Mouse (Mus musculus) hindbrain, embryonic 15.5 days (tissue): ENCODE results near the gene Sox1. TPM values are rescaled to one million over a fixed set of nuclear protein-coding genes. Genes with fewer than 3 reads are reported as not detected.

Experiments used
- ATAC-seq: fragments of 200-750 bp; cut with Nextera tagmentation; 2 replicates; pipeline ENCODE4 v1.8.0; 2017; ENCODE audit warnings: low read depth, moderate number of reproducible peaks, moderate TSS enrichment; ENCODE audit not compliant: low FRiP score
- H3K27ac ChIP-seq: fragments of 300-500 bp; sonication (generic); replicated peaks from 2 replicates; pipeline ENCODE4 v1.5.1; 2015; ENCODE audit warnings: mild to moderate bottlenecking, inconsistent platforms
- H3K27me3 ChIP-seq: fragments of 300-500 bp; sonication (generic); 2 replicates; pipeline ENCODE4 v1.6.1; 2015; ENCODE audit warnings: control low read depth, inconsistent platforms
- H3K36me3 ChIP-seq: fragments of 300-500 bp; sonication (generic); 2 replicates; pipeline ENCODE4 v1.6.1; 2015; ENCODE audit warnings: control low read depth, inconsistent platforms
- H3K4me1 ChIP-seq: fragments of 300-500 bp; sonication (generic); replicated peaks from 2 replicates; pipeline ENCODE4 v1.6.1; 2015; ENCODE audit warnings: control low read depth, inconsistent platforms
- H3K4me2 ChIP-seq: fragments of 300-500 bp; sonication (generic); 2 replicates; pipeline ENCODE4 v1.6.1; 2015; ENCODE audit warnings: moderate library complexity, mild to moderate bottlenecking, inconsistent platforms
- H3K4me3 ChIP-seq: fragments of 300-500 bp; sonication (generic); 2 replicates; pipeline ENCODE4 v1.5.1; 2015; ENCODE audit warnings: mild to moderate bottlenecking, inconsistent platforms
- H3K9ac ChIP-seq: fragments of 300-500 bp; sonication (generic); 2 replicates; pipeline ENCODE4 v1.6.1; 2015; ENCODE audit warnings: inconsistent platforms
- H3K9me3 ChIP-seq: fragments of 300-500 bp; sonication (generic); 2 replicates; pipeline ENCODE4 v1.6.1; 2016; ENCODE audit warnings: control low read depth, inconsistent platforms
- WGBS: fragments of 180-500 bp; shearing (Covaris S2); methylation state at CpG from one replicate; pipeline ENCODE4 v1.1.7; 2015; 5-methylcytosine and 5-hydroxymethylcytosine counted together
- polyA plus RNA-seq: library from polyadenylated mRNA; unstranded; fragments of >200 nt; fragmentation: Nextera tagmentation; extraction: Ambion mirVana; gene quantifications from 2 replicates; pipeline ENCODE4 v1.2.1, GENCODE M21; 2015

Gene Sox1
- polyA plus RNA-seq, 1 experiment from 2014 or later = 1.9 TPM

DNA sequence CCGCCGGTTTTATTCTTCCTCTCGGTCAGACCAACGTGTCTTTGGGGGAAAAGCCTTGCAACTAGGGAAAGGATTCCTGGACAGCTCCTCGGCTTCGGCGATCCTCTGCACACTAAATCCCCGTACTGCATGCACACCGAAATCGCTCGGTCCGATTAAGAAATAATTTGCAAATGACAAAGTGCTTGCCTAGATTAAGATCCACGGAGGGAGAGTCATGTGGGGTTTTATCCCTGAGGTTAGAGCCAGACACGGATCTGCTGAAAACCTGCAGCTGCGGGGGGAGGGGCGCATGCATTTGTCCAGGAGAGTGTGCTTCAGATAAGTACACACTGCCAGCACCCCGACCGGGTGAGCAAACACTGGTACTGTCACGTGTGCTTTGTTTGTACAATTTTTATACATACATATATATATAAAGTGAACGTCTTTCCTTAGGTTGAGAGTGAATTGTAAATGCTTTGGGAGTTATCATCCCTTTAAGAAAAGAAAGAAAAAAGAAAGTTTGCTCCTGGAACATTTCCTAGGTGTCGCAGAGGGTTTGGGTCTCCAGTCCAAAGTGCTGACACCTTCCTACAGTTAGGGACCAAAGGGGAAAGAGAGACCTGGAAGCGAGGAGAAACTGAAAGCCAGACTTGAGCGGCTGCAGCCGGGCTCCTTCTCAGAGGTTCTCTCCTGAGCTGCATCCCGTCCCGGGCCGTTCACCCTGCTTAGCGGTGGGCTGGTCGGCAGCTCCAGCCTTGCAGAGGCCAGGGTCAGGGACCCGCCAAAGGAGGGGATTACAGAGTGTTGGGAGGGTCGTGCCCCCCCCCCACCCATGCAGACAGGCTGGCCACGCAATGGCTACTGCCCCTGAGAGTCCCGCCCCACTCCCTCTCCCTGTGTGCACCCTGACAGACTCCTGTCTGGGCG lies 10.9 kb upstream of the Sox1 start:
- 1% methylated on average over 34 of the region's 34 CpGs for WGBS
- H3K27me3 ChIP-seq = peaks cover 68% of the 10 kb centered on the region
- H3K36me3 ChIP-seq = no peaks in the 10 kb centered on the region
- no peak overlapping the region for H3K9ac ChIP-seq
- H3K4me2 ChIP-seq = peak overlapping the region; percentile 53
- H3K4me1 ChIP-seq = peaks cover 30% of the 10 kb centered on the region
- no peak overlapping the region for H3K27ac ChIP-seq
- no peaks in the 10 kb centered on the region for H3K9me3 ChIP-seq
- H3K4me3 ChIP-seq = peak overlapping the region; percentile 35
- peak; percentile 42; the same call in 1 of the 2 replicates for ATAC-seq

DNA sequence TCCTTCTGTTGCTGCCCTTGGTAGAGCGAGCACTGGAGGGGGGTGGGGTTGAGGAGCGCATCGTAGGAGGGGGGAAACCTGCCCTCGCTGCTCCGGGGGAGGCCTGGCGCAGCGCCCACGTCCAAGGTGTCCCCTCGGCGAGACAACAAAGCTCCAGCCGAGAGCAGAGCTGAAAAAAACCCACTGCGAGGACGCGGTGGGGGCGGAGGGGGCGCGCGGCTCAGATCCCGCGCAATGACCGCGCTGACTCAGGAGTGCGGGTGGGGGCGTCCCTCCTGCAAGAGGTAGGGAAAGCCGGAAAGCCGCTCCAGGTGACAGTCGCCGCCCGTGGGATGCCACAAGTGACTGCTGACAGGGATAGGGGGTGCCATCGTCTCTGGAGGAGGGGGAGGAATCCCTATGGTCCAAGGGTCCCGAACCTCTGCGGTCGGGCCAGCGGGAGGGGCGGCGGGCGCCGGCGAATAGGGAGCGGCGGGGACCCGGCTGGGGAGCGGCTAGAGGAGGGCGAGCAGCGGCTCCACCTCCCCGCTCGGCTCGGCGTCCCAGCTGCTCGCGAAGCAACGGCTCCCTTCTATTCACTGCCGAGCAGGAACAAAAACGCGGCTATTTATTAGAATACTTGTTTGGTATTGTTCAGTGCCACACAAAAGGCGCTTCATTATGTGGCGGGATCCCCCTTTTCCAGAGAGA lies 10.0 kb upstream of the Sox1 start:
- WGBS = under 1% methylated on average over 57 of the region's 57 CpGs
- Histone ChIP-seq H3K36me3 (no peaks in the 10 kb centered on the region), H3K4me2 (peak overlapping the region; percentile 53), H3K27me3 (peaks cover 60% of the 10 kb centered on the region), H3K27ac (peak overlapping the region; percentile 43), H3K9ac (peak overlapping the region; percentile 28; the same call in 1 of the 2 replicates), H3K9me3 (no peaks in the 10 kb centered on the region), H3K4me1 (peaks cover 30% of the 10 kb centered on the region), H3K4me3 (peak overlapping the region; percentile 35)
- peak; percentile 28; the same call in 1 of the 2 replicates for ATAC-seq

DNA sequence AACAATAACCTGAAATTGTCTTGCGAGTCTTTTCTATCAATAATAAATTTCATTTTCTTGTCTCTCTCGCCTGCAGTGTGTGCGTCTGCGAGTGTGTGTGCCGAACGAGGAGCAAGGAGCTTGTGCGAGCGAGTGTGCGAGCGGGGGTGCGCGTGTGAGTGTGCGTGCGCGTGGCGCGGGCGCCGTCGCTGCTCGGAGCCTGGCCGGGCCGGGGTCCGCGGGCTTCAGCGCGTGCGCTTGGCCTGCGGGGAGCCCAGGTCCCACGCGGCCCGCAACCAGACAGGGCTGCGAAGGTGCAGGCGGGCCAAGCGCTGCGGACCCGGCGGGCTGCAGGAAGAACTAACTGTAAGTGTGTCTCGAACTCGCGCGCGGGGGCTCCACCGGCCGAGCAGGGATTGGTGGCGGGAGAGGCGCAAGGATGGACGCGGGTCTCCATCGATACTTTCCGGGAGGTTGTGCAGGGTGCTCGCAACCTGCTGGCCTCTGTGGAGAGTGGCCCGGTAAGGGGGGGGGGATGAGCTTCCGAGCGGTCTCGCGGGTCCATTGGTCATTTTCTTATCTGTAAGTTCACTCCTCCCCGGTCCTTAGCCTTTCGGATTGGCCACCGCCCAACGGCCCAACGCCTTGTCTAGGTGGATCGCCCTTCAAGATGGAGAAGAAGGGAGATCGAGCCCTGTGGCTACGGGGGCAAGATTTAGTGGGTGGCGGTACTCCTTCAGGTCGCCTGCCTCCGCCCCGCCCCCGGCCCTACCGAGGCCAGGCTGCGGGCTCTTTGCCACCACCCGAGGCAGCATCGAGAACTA lies 9.2 kb upstream of the Sox1 start:
- ATAC-seq = peak; percentile 19; the same call in 1 of the 2 replicates
- Histone ChIP-seq H3K36me3 (no peaks in the 10 kb centered on the region), H3K4me2 (peak overlapping the region; percentile 53), H3K4me1 (peaks cover 30% of the 10 kb centered on the region), H3K4me3 (peak overlapping the region; percentile 35), H3K27ac (peak overlapping the region; percentile 43), H3K27me3 (peaks cover 54% of the 10 kb centered on the region), H3K9ac (peak overlapping the region; percentile 1; the same call in 1 of the 2 replicates), H3K9me3 (no peaks in the 10 kb centered on the region)
- 1% methylated on average over 74 of the region's 74 CpGs for WGBS

GRCm38 (mm10) chr8:12386530-12387222 lies 8.4 kb upstream of the Sox1 start:
- no peaks in the 10 kb centered on the region for H3K9me3 ChIP-seq
- no peak for ATAC-seq
- peaks cover 50% of the 10 kb centered on the region for H3K27me3 ChIP-seq
- H3K4me1 ChIP-seq = peaks cover 30% of the 10 kb centered on the region
- H3K36me3 ChIP-seq = no peaks in the 10 kb centered on the region
- peak overlapping the region; percentile 35 for H3K4me3 ChIP-seq
- H3K9ac ChIP-seq = no peak overlapping the region
- peak overlapping the region; percentile 53 for H3K4me2 ChIP-seq
- 2% methylated on average over 32 of the region's 32 CpGs for WGBS
- H3K27ac ChIP-seq = peak overlapping the region; percentile 46; the same call in 1 of the 2 replicates

- Histone ChIP-seq H3K9ac (no peak overlapping the region), H3K4me3 (no peak overlapping the region), H3K9me3 (no peaks in the 10 kb centered on the region), H3K4me2 (no peak overlapping the region), H3K27ac (no peak overlapping the region), H3K27me3 (peaks cover 50% of the 10 kb centered on the region), H3K36me3 (no peaks in the 10 kb centered on the region), H3K4me1 (peaks cover 30% of the 10 kb centered on the region)
- WGBS = 9% methylated on average over 13 of the region's 13 CpGs
- no peak for ATAC-seq
Observed at GRCm38 (mm10) chr8:12387223-12387860, 7.8 kb upstream of the Sox1 start.

- WGBS = 19% methylated on average over 4 of the region's 4 CpGs
- peaks cover 52% of the 10 kb centered on the region for H3K27me3 ChIP-seq
Observed at GRCm38 (mm10) chr8:12387901-12388300, 7.2 kb upstream of the Sox1 start.

DNA sequence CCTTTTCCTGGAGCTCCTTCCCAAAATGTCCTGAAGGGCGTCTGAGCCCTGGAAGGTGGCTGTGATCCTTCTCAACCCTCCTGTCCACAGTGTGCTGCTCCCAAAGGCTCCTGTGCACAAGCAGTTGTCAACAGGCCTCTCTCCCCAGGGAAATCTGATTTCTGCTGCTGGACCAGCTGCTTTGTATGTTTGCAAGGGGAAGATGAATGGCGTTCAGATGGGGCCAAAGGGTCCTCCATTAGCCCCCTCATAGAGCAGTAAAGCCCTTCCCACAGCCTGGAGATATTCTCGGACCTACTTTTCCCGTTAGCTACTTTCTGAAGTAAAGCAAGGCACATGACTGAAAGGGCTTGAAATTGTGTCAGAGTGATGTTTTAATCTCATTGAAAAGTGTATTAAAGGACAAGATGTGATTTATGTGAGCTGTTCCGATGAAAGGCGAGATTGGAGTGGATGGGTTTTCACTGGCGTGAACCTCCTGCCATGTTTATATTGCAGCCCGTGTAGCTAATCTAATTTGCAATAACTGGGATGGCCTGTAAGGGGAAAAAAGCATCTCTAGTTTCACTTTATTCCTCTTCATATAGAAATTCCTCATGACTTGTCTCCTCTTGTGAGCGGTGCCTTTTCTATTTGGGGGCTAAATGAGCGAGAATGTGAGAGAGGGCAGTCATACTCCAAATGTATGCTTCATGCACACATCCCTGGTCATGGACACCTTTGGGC lies 6.5 kb upstream of the Sox1 start:
- Histone ChIP-seq H3K4me1 (peaks cover 30% of the 10 kb centered on the region), H3K4me2 (0 out of 2 replicates have a peak overlapping the region, but pooled peaks have one; percentile 0), H3K36me3 (no peaks in the 10 kb centered on the region), H3K4me3 (no peak overlapping the region), H3K9me3 (no peaks in the 10 kb centered on the region), H3K9ac (no peak overlapping the region), H3K27ac (no peak overlapping the region), H3K27me3 (peaks cover 54% of the 10 kb centered on the region)
- WGBS = 19% methylated on average over 10 of the region's 10 CpGs
- ATAC-seq = no peak

More at GRCm38 (mm10) chr8:12387901-12388300, 7.2 kb upstream of the Sox1 start:
- Histone ChIP-seq H3K9me3 (no peaks in the 10 kb centered on the region), H3K4me2 (no peak overlapping the region), H3K4me3 (no peak overlapping the region), H3K9ac (no peak overlapping the region), H3K36me3 (no peaks in the 10 kb centered on the region), H3K27ac (no peak overlapping the region), H3K4me1 (peaks cover 30% of the 10 kb centered on the region)
- ATAC-seq = no peak

- Histone ChIP-seq H3K9me3 (no peaks in the 10 kb centered on the region), H3K27ac (no peak overlapping the region), H3K27me3 (peaks cover 57% of the 10 kb centered on the region), H3K4me1 (peaks cover 28% of the 10 kb centered on the region), H3K4me3 (no peak overlapping the region), H3K36me3 (no peaks in the 10 kb centered on the region), H3K9ac (no peak overlapping the region), H3K4me2 (0 out of 2 replicates have a peak overlapping the region, but pooled peaks have one; percentile 0)
- WGBS = 8% methylated on average over 5 of the region's 5 CpGs
- no peak for ATAC-seq
Observed at GRCm38 (mm10) chr8:12389116-12389471, 6.0 kb upstream of the Sox1 start.

GRCm38 (mm10) chr8:12389801-12390639 lies 5.1 kb upstream of the Sox1 start:
- Histone ChIP-seq H3K4me1 (peaks cover 23% of the 10 kb centered on the region), H3K27ac (no peak overlapping the region), H3K9ac (no peak overlapping the region), H3K36me3 (no peaks in the 10 kb centered on the region), H3K4me3 (no peak overlapping the region), H3K4me2 (peak overlapping the region; percentile 30), H3K9me3 (no peaks in the 10 kb centered on the region), H3K27me3 (peaks cover 57% of the 10 kb centered on the region)
- no peak for ATAC-seq
- WGBS = 5% methylated on average over 29 of the region's 29 CpGs
